Mouse (Mus musculus): ENCODE measurements around the gene Lyar.

Lyar gene

GRCm38 (mm10) chr5:38255195-38255594 is 34.9 kb downstream of the Lyar start:
- no peak for DNase-seq (ENCODE audit: extremely low read depth, insufficient read length, low spot score)

GRCm38 (mm10) chr5:38255644-38256043 is 35.4 kb downstream of the Lyar start:
- no peak for DNase-seq (ENCODE audit: extremely low read depth, insufficient read length, low spot score)

- DNase-seq (ENCODE audit: extremely low read depth, insufficient read length, low spot score): no peak
Measured at GRCm38 (mm10) chr5:38256551-38256950, 36.3 kb downstream of the Lyar start.

- DNase-seq (ENCODE audit: extremely low read depth, insufficient read length, low spot score): no peak
Measured at GRCm38 (mm10) chr5:38258034-38258772, 37.9 kb downstream of the Lyar start.

- no peak for DNase-seq (ENCODE audit: extremely low read depth, insufficient read length, low spot score)
Measured at GRCm38 (mm10) chr5:38258773-38259146, 38.5 kb downstream of the Lyar start.

GRCm38 (mm10) chr5:38259455-38260106 is 39.3 kb downstream of the Lyar start:
- no peak for DNase-seq (ENCODE audit: extremely low read depth, insufficient read length, low spot score)

- peak; percentile 80 for DNase-seq (ENCODE audit: extremely low read depth, insufficient read length, low spot score)
Measured at GRCm38 (mm10) chr5:38260107-38260682, 39.9 kb downstream of the Lyar start, which contains the start of gene Tmem128. Gene Tmem128, plus strand, starts transcription at chr5:38260185.

- DNase-seq (ENCODE audit: extremely low read depth, insufficient read length, low spot score): no peak
Measured at GRCm38 (mm10) chr5:38270942-38271341, 50.7 kb downstream of the Lyar start.

GRCm38 (mm10) chr5:38273831-38274230 is 53.6 kb downstream of the Lyar start:
- no peak for DNase-seq (ENCODE audit: extremely low read depth, insufficient read length, low spot score)

GRCm38 (mm10) chr5:38275771-38276170 is 55.5 kb downstream of the Lyar start, which contains the start of gene Otop1:
Gene Otop1, plus strand, starts transcription at chr5:38275972.
- no peak for DNase-seq (ENCODE audit: extremely low read depth, insufficient read length, low spot score)

- DNase-seq (ENCODE audit: extremely low read depth, insufficient read length, low spot score): no peak
Measured at GRCm38 (mm10) chr5:38276451-38276850, 56.2 kb downstream of the Lyar start.

GRCm38 (mm10) chr5:38277098-38277866 is 57.0 kb downstream of the Lyar start:
- no peak for DNase-seq (ENCODE audit: extremely low read depth, insufficient read length, low spot score)

GRCm38 (mm10) chr5:38277936-38278600 is 57.8 kb downstream of the Lyar start:
- DNase-seq (ENCODE audit: extremely low read depth, insufficient read length, low spot score): no peak

GRCm38 (mm10) chr5:38280075-38280474 is 59.8 kb downstream of the Lyar start:
- DNase-seq (ENCODE audit: extremely low read depth, insufficient read length, low spot score): no peak
